Mouse (Mus musculus) left cerebral cortex, postnatal 14 days (tissue): Measurements from ENCODE around the gene Tmtc1. TPM values are rescaled to one million over a fixed set of nuclear protein-coding genes. Genes with fewer than 3 reads are reported as not detected.

Experiments used
- DNase-seq, 2 experiments: peaks; one replicate each; pipeline ENCODE4 v3.0.0; 2021 to 2022; ENCODE audit warnings: low spot score in 2 of 2, mixed read lengths in 1 of 2
- intact Hi-C: fragments of 180-260 bp; cut with DNase I; formaldehyde crosslinking; loops from one replicate; pipeline ENCODE4 v1.15.1; 2025
- total RNA-seq, 2 experiments: library from RNA; stranded (reverse); gene quantifications; 2 replicates each; pipeline ENCODE4 v1.2.3; 2021

Tmtc1 gene
- total RNA-seq, 2 experiments from 2014 or later = 44.1 to 48.1 TPM

- DNase-seq = peak; percentile 64 to 69
- intact Hi-C loops = loop anchor here (2.0 kb wide), 1 partner anchor 700 kb away; no protein-coding TSS in a partner anchor
These were observed 229.4 kb downstream of the Tmtc1 start for GRCm38 (mm10) chr6:148214765-148215164.

GRCm38 (mm10) chr6:148211897-148212680, 232.1 kb downstream of the Tmtc1 start, which contains the start of gene Ergic2:
Ergic2 (minus strand) TSS chr6:148212374.
- peak; percentile 98 to 99 for DNase-seq
- intact Hi-C loops = no loop called here

GRCm38 (mm10) chr6:148211391-148211876, 232.8 kb downstream of the Tmtc1 start:
- intact Hi-C loops = no loop called here
- peak in 1 of 2 experiments; percentile 29 for DNase-seq

GRCm38 (mm10) chr6:148207522-148207921, 236.7 kb downstream of the Tmtc1 start:
- intact Hi-C loops = no loop called here
- DNase-seq = no peak

GRCm38 (mm10) chr6:148205134-148205533, 239.1 kb downstream of the Tmtc1 start:
- intact Hi-C loops = no loop called here
- no peak for DNase-seq

GRCm38 (mm10) chr6:148199729-148200128, 244.5 kb downstream of the Tmtc1 start:
- DNase-seq = no peak
- intact Hi-C loops = no loop called here

- intact Hi-C loops = no loop called here
- no peak for DNase-seq
These were observed 245.0 kb downstream of the Tmtc1 start for GRCm38 (mm10) chr6:148199177-148199576.

GRCm38 (mm10) chr6:148193972-148194701, 250.1 kb downstream of the Tmtc1 start:
- intact Hi-C loops = no loop called here

GRCm38 (mm10) chr6:148185694-148186093, 258.5 kb downstream of the Tmtc1 start:
- no peak for DNase-seq
- intact Hi-C loops = no loop called here

More at GRCm38 (mm10) chr6:148193972-148194701, 250.1 kb downstream of the Tmtc1 start:
- no peak for DNase-seq

Other genes with a start within 250 kb of the Tmtc1 start
- gene Ergic2, start 232.0 kb downstream of the Tmtc1 start, total RNA-seq = 10 to 100 TPM; 73.5 to 76.9 TPM